Mouse (Mus musculus) hindbrain, embryonic 12.5 days (tissue): ENCODE measurements around the gene Ddx5. TPM values are rescaled to one million over a fixed set of nuclear protein-coding genes. Genes with fewer than 3 reads are reported as not detected.

ENCODE experiments used
- ATAC-seq: fragments of 200-750 bp; cut with Nextera tagmentation; 2 replicates; pipeline ENCODE4 v1.8.0; 2017; ENCODE audit warnings: moderate TSS enrichment; ENCODE audit not compliant: low FRiP score
- H3K27ac ChIP-seq: fragments of 300-500 bp; sonication (generic); 2 replicates; pipeline ENCODE4 v1.5.1; 2016; ENCODE audit warnings: mild to moderate bottlenecking
- H3K27me3 ChIP-seq: fragments of 300-500 bp; sonication (generic); 2 replicates; pipeline ENCODE4 v1.6.1; 2016; ENCODE audit warnings: mild to moderate bottlenecking
- H3K36me3 ChIP-seq: fragments of 300-500 bp; sonication (generic); 2 replicates; pipeline ENCODE4 v1.6.1; 2016; ENCODE audit warnings: mild to moderate bottlenecking
- H3K4me1 ChIP-seq: fragments of 300-500 bp; sonication (generic); 2 replicates; pipeline ENCODE4 v1.6.1; 2016
- H3K4me2 ChIP-seq: fragments of 300-500 bp; sonication (generic); replicated peaks from 2 replicates; pipeline ENCODE4 v1.6.1; 2016; ENCODE audit warnings: mild to moderate bottlenecking
- H3K4me3 ChIP-seq: fragments of 300-500 bp; sonication (generic); 2 replicates; pipeline ENCODE4 v1.5.1; 2016; ENCODE audit warnings: mild to moderate bottlenecking
- H3K9ac ChIP-seq: fragments of 300-500 bp; sonication (generic); 2 replicates; pipeline ENCODE4 v1.6.1; 2016; ENCODE audit warnings: mild to moderate bottlenecking, moderate library complexity
- H3K9me3 ChIP-seq: fragments of 300-500 bp; sonication (generic); replicated peaks from 2 replicates; pipeline ENCODE4 v1.6.1; 2016; ENCODE audit warnings: mild to moderate bottlenecking
- WGBS: fragments of 180-500 bp; shearing (Covaris S2); methylation state at CpG from one replicate; pipeline ENCODE4 v1.1.7; 2016; 5-methylcytosine and 5-hydroxymethylcytosine counted together
- polyA plus RNA-seq: library from polyadenylated mRNA; unstranded; fragments of >200 nt; fragmentation: Nextera tagmentation; extraction: Ambion mirVana; gene quantifications from 2 replicates; pipeline ENCODE4 v1.2.1, GENCODE M21; 2016

The Ddx5 gene
- polyA plus RNA-seq, 1 experiment from 2014 or later, result 467 TPM

DNA sequence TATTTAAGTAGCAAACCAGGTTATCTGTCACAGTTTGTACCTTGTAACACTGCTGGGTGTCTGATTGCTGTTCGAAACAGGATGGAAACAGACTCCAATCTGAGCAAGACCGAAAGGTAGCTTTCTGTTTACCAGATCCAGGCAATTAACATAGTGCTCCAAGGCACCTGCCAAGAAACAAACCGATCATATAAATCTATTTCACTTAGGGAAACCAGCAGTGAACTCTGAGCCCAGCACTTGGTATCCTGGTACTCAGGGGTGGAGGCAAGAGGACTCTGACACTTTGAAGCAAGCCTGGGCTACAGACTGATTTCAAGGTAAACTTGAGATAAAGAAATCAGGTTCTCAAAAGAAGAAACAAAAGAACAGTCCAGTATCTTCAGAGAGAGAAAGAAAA lies 11.6 kb downstream of the Ddx5 start:
- ATAC-seq, result no peak
- 97% methylated on average over 3 of the region's 3 CpGs for whole genome bisulfite sequencing
- H3K4me1 ChIP-seq, result peaks cover 5% of the 10 kb centered on the region; the same call in 1 of the 2 replicates
- H3K4me2 ChIP-seq, result no peak overlapping the region
- H3K9ac ChIP-seq, result no peak overlapping the region
- no peak overlapping the region for H3K4me3 ChIP-seq
- H3K9me3 ChIP-seq, result no peaks in the 10 kb centered on the region
- no peaks in the 10 kb centered on the region for H3K27me3 ChIP-seq
- H3K27ac ChIP-seq, result no peak overlapping the region
- H3K36me3 ChIP-seq, result peaks cover 53% of the 10 kb centered on the region

DNA sequence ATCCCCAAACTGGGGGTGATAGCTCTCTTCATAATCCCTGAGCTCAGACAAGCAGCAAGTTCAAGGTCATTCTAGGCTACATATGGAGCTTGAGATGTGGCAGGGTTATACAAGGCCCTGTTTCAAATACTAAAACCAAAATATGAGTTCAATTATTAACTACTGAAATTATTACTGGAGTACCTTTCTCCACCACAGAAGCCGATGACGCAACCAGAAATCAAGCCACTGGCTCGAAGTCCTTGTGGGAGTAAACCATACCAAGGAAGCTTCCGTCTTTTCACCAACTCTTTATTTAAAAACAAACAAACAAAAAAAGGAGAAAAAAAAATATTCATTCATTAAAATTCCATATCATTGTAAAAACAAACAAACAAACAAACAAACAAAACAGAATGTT lies 12.0 kb downstream of the Ddx5 start:
- 96% methylated on average over 4 of the region's 4 CpGs for WGBS
- peaks cover 5% of the 10 kb centered on the region; the same call in 1 of the 2 replicates for H3K4me1 ChIP-seq
- no peak overlapping the region for H3K9ac ChIP-seq
- H3K27ac ChIP-seq, result no peak overlapping the region
- H3K36me3 ChIP-seq, result peaks cover 53% of the 10 kb centered on the region
- no peak overlapping the region for H3K4me3 ChIP-seq
- no peak for ATAC-seq
- no peak overlapping the region for H3K4me2 ChIP-seq
- H3K9me3 ChIP-seq, result no peaks in the 10 kb centered on the region
- H3K27me3 ChIP-seq, result no peaks in the 10 kb centered on the region

GRCm38 (mm10) chr11:106773061-106773460 lies 15.9 kb downstream of the Ddx5 start:
- no peak overlapping the region for H3K4me3 ChIP-seq
- no peaks in the 10 kb centered on the region for H3K4me1 ChIP-seq
- H3K4me2 ChIP-seq, result no peak overlapping the region
- no peaks in the 10 kb centered on the region for H3K27me3 ChIP-seq
- H3K9ac ChIP-seq, result no peak overlapping the region
- WGBS, result 89% methylated on average over 9 of the region's 9 CpGs
- peaks cover 2% of the 10 kb centered on the region; the same call in 1 of the 2 replicates for H3K9me3 ChIP-seq
- no peak overlapping the region for H3K27ac ChIP-seq
- ATAC-seq, result no peak
- H3K36me3 ChIP-seq, result peaks cover 66% of the 10 kb centered on the region

DNA sequence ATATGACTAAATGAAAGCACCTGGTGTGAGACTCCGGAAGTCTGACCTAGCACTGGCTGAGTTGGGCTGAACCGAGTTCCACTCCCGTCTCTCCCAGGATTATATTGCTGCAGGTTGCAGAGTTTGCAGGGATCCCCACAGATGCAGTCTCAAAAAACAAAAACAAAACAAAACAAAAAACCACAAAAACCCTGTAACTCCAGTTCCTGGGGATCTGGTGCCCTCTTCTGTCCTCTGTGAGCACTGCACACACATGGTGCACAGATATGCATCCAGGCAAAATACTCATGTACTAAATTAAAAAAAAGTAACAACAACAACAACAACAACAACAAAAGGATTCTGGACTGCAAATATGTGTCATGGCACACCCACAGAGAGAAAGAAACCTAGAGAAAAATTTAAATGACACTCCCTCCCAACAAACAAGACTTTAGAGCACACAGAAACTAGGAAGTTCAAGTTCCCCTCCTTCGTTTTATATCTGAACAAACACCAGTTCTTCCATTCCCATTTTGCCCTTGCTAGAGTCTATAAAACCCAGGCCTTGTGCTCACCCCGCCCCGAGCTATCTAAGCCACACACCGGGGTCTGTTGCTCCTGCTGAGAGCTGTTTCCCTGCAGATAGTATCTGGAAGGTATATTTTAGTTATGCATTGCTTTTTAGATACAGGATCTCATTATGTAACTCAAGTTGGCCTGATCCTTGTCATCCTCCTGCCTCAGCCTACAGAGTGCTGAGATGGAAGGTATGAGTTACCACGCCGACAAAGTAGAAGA lies 18.6 kb downstream of the Ddx5 start:
- Histone ChIP-seq H3K9me3 (peaks cover 9% of the 10 kb centered on the region; the same call in 1 of the 2 replicates), H3K4me2 (no peak overlapping the region), H3K27ac (no peak overlapping the region), H3K27me3 (no peaks in the 10 kb centered on the region), H3K4me1 (no peaks in the 10 kb centered on the region), H3K4me3 (no peak overlapping the region), H3K36me3 (peaks cover 82% of the 10 kb centered on the region), H3K9ac (no peak overlapping the region)
- 99% methylated on average over 9 of the region's 9 CpGs for WGBS
- ATAC-seq, result no peak

DNA sequence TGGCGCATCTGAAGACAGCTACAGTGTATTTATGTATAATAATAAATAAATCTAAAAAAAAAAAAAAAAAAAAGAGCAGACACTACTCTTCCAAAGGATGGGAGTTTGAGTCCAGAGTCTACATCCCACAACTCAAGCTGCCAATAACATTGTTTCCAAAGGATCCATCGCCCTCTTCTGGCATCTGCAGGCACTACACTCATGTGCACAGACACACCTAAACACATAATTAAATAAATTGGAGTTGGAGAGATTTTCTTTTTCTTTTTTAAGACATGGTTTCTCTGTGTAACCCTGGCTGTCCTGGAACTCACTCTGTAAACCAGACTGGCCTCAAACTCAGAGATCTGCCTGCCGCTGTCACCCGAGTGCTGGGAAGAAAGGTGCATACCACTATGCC lies 21.5 kb downstream of the Ddx5 start:
- no peak overlapping the region for H3K4me3 ChIP-seq
- 97% methylated on average over 4 of the region's 4 CpGs for WGBS
- H3K4me2 ChIP-seq, result no peak overlapping the region
- no peaks in the 10 kb centered on the region for H3K27me3 ChIP-seq
- H3K9ac ChIP-seq, result no peak overlapping the region
- no peak overlapping the region for H3K27ac ChIP-seq
- H3K9me3 ChIP-seq, result peaks cover 9% of the 10 kb centered on the region; the same call in 1 of the 2 replicates
- ATAC-seq, result no peak
- peaks cover 6% of the 10 kb centered on the region for H3K4me1 ChIP-seq
- H3K36me3 ChIP-seq, result peaks cover 54% of the 10 kb centered on the region

- Histone ChIP-seq H3K4me1 (peaks cover 12% of the 10 kb centered on the region), H3K4me2 (no peak overlapping the region), H3K9ac (no peak overlapping the region), H3K27me3 (no peaks in the 10 kb centered on the region), H3K4me3 (no peak overlapping the region), H3K27ac (no peak overlapping the region), H3K9me3 (peaks cover 9% of the 10 kb centered on the region; the same call in 1 of the 2 replicates), H3K36me3 (peaks cover 48% of the 10 kb centered on the region)
- WGBS, result 91% methylated on average over 4 of the region's 4 CpGs
- ATAC-seq, result no peak
These were observed 22.3 kb downstream of the Ddx5 start for GRCm38 (mm10) chr11:106766611-106767162.

DNA sequence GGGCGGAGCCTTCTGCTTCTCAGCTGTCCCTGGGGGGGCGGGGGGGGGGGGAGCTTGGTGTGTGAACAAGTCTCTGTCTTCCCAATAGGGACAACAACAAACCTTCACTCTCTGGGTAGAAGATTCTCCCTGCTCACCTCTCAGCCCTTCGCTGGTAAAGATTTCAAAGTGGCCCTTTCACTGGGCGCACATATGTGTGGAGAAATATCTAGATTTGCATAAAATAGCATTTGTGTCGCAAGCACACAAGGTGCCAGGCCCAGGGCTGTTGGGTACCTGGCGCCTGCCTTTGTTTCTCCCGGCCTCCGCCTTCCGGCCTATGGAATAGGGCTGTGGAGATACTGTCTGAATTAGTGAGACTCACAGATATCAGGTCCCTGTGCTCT lies 26.2 kb downstream of the Ddx5 start:
- Histone ChIP-seq H3K4me1 (peaks cover 14% of the 10 kb centered on the region), H3K9me3 (peaks cover 4% of the 10 kb centered on the region; the same call in 1 of the 2 replicates), H3K27ac (peak overlapping the region; percentile 68; the same call in 1 of the 2 replicates), H3K9ac (no peak overlapping the region), H3K4me2 (no peak overlapping the region), H3K4me3 (no peak overlapping the region), H3K27me3 (no peaks in the 10 kb centered on the region), H3K36me3 (peaks cover 17% of the 10 kb centered on the region)
- no peak for ATAC-seq
- WGBS, result 75% methylated on average over 9 of the region's 9 CpGs

DNA sequence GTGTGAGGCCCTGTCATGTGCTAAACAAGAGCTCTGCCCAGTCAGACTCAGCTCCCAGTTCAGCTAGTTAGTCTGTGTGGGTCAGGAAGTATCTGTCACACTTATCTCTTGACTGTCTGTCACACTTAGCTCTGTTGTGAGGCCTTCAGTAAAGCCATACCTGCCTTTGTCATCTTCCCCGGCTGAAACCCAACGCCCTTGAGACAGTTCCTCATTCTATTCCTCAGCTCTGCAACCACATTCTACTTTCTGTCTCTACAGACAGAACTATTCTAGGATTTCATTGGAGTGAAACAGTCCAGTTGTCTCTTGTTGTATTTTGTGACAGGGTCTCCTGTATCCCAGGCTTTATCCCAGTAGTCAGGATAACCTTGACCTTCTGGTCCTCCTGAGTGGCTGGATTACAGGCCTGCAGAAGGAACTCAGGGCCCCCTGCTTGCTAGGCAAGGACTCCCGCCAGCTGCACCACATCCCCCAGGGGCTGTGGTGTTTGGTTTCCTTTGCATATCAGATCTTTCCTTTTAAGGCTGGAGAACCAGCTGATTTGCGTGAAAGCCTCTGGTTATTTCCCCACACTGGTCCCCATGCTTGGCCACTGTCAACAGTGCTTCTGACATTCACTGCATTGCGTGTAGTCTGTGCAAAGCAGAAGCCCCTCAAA lies 26.7 kb downstream of the Ddx5 start:
- no peak for ATAC-seq
- Histone ChIP-seq H3K4me1 (peaks cover 14% of the 10 kb centered on the region), H3K27ac (peak overlapping the region; percentile 68), H3K27me3 (no peaks in the 10 kb centered on the region), H3K36me3 (peaks cover 12% of the 10 kb centered on the region), H3K4me3 (no peak overlapping the region), H3K9ac (no peak overlapping the region), H3K4me2 (no peak overlapping the region), H3K9me3 (no peaks in the 10 kb centered on the region)
- 47% methylated on average over 5 of the region's 5 CpGs for WGBS

GRCm38 (mm10) chr11:106760511-106760910 lies 28.5 kb downstream of the Ddx5 start:
- no peaks in the 10 kb centered on the region for H3K9me3 ChIP-seq
- H3K27me3 ChIP-seq, result no peaks in the 10 kb centered on the region
- H3K4me1 ChIP-seq, result peaks cover 14% of the 10 kb centered on the region
- ATAC-seq, result no peak
- 92% methylated on average over 5 of the region's 5 CpGs for WGBS
- no peaks in the 10 kb centered on the region; the same call in 1 of the 2 replicates for H3K36me3 ChIP-seq
- H3K4me3 ChIP-seq, result no peak overlapping the region
- no peak overlapping the region for H3K4me2 ChIP-seq
- no peak overlapping the region for H3K9ac ChIP-seq
- no peak overlapping the region for H3K27ac ChIP-seq

DNA sequence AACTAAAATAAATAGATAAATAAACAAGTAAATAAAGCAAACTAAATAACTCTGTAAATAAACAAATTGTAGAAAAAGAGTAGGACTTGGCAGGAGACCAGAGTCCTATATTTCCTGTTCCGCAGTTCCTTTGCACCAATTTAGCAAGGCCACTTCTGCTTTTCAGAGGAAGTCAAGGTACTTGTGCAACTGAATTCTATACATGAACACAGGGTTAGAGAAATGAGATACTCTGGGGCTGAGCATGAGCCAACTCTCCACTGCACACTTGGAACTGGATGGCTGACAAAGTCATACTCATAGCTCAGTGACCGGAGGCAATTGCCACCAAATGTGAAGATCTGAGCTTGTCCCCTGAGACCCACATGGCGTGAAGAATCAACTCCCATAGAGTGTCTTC lies 30.0 kb downstream of the Ddx5 start:
- 95% methylated on average over 3 of the region's 3 CpGs for WGBS
- no peak overlapping the region for H3K4me3 ChIP-seq
- H3K4me2 ChIP-seq, result no peak overlapping the region
- ATAC-seq, result no peak
- H3K9ac ChIP-seq, result no peak overlapping the region
- peaks cover 14% of the 10 kb centered on the region for H3K4me1 ChIP-seq
- H3K36me3 ChIP-seq, result no peaks in the 10 kb centered on the region
- no peaks in the 10 kb centered on the region for H3K9me3 ChIP-seq
- H3K27me3 ChIP-seq, result no peaks in the 10 kb centered on the region
- no peak overlapping the region for H3K27ac ChIP-seq

- Histone ChIP-seq H3K27me3 (no peaks in the 10 kb centered on the region), H3K9ac (no peak overlapping the region), H3K4me2 (no peak overlapping the region), H3K27ac (no peak overlapping the region), H3K4me3 (no peak overlapping the region), H3K4me1 (no peaks in the 10 kb centered on the region), H3K9me3 (no peaks in the 10 kb centered on the region), H3K36me3 (no peaks in the 10 kb centered on the region)
- 55% methylated on average over 5 of the region's 5 CpGs for WGBS
- ATAC-seq, result no peak
These were observed 33.4 kb downstream of the Ddx5 start for GRCm38 (mm10) chr11:106755583-106755982.

- Histone ChIP-seq H3K9me3 (no peaks in the 10 kb centered on the region), H3K27me3 (no peaks in the 10 kb centered on the region), H3K36me3 (no peaks in the 10 kb centered on the region), H3K4me2 (no peak overlapping the region), H3K27ac (no peak overlapping the region), H3K4me3 (no peak overlapping the region), H3K9ac (no peak overlapping the region), H3K4me1 (no peaks in the 10 kb centered on the region)
- no peak for ATAC-seq
- 91% methylated on average over 6 of the region's 6 CpGs for WGBS
These were observed 35.7 kb downstream of the Ddx5 start for GRCm38 (mm10) chr11:106753314-106753713.
